Mouse (Mus musculus) mature B cell (primary cell): ENCODE data around the gene Ckap5.

Experiments used
- in situ Hi-C: fragments of 300-500 bp; cut with MboI; formaldehyde crosslinking; loops from 2 replicates; pipeline ENCODE4 v1.14.3; 2019

The Ckap5 gene

GRCm38 (mm10) chr2:91627486-91627885 lies 100.9 kb downstream of the Ckap5 start:
- in situ Hi-C loops = no loop called here

- in situ Hi-C loops = no loop called here
Measured at GRCm38 (mm10) chr2:91628171-91628570, 101.6 kb downstream of the Ckap5 start.

- in situ Hi-C loops = no loop called here
Measured at GRCm38 (mm10) chr2:91629682-91630081, 103.1 kb downstream of the Ckap5 start.

GRCm38 (mm10) chr2:91630384-91630783 lies 103.8 kb downstream of the Ckap5 start:
- in situ Hi-C loops = no loop called here

- in situ Hi-C loops = no loop called here
Measured at GRCm38 (mm10) chr2:91631826-91632225, 105.3 kb downstream of the Ckap5 start.

- in situ Hi-C loops = no loop called here
Measured at GRCm38 (mm10) chr2:91632316-91632715, 105.8 kb downstream of the Ckap5 start.

GRCm38 (mm10) chr2:91633334-91633977 lies 106.9 kb downstream of the Ckap5 start:
- in situ Hi-C loops = no loop called here

GRCm38 (mm10) chr2:91634841-91635240 lies 108.3 kb downstream of the Ckap5 start:
- in situ Hi-C loops = no loop called here

GRCm38 (mm10) chr2:91635486-91635885 lies 108.9 kb downstream of the Ckap5 start:
- in situ Hi-C loops = no loop called here

- in situ Hi-C loops = no loop called here
Measured at GRCm38 (mm10) chr2:91636229-91636628, 109.7 kb downstream of the Ckap5 start, which contains the start of gene F2. F2 (minus strand) TSS chr2:91636414.

- in situ Hi-C loops = no loop called here
Measured at GRCm38 (mm10) chr2:91636727-91637338, 110.3 kb downstream of the Ckap5 start.

- in situ Hi-C loops = no loop called here
Measured at GRCm38 (mm10) chr2:91638931-91639330, 112.4 kb downstream of the Ckap5 start.

GRCm38 (mm10) chr2:91642825-91643415 lies 116.4 kb downstream of the Ckap5 start:
- in situ Hi-C loops = no loop called here

GRCm38 (mm10) chr2:91644021-91644420 lies 117.5 kb downstream of the Ckap5 start:
- in situ Hi-C loops = no loop called here

- in situ Hi-C loops = no loop called here
Measured at GRCm38 (mm10) chr2:91645354-91645753, 118.8 kb downstream of the Ckap5 start.

GRCm38 (mm10) chr2:91645811-91646210 lies 119.2 kb downstream of the Ckap5 start:
- in situ Hi-C loops = no loop called here

GRCm38 (mm10) chr2:91646733-91647132 lies 120.2 kb downstream of the Ckap5 start:
- in situ Hi-C loops = no loop called here

GRCm38 (mm10) chr2:91649152-91649551 lies 122.6 kb downstream of the Ckap5 start:
- in situ Hi-C loops = no loop called here

GRCm38 (mm10) chr2:91649553-91650359 lies 123.2 kb downstream of the Ckap5 start, which contains the start of the genes Zfp408 and Arhgap1:
Zfp408 (minus strand) TSS chr2:91649791.
Arhgap1 (plus strand) TSS chr2:91649860.
- in situ Hi-C loops = no loop called here

GRCm38 (mm10) chr2:91650360-91650995 lies 123.9 kb downstream of the Ckap5 start:
- in situ Hi-C loops = no loop called here

GRCm38 (mm10) chr2:91651458-91652258 lies 125.1 kb downstream of the Ckap5 start:
- in situ Hi-C loops = no loop called here
